Mouse (Mus musculus): ENCODE results near the gene Arhgef38. TPM values are rescaled to one million over a fixed set of nuclear protein-coding genes. Genes with fewer than 3 reads are reported as not detected.

Gene Arhgef38
- polyA plus RNA-seq (2012; rRNA removed): 0.12 and 0.21 TPM in 2 replicates

DNA sequence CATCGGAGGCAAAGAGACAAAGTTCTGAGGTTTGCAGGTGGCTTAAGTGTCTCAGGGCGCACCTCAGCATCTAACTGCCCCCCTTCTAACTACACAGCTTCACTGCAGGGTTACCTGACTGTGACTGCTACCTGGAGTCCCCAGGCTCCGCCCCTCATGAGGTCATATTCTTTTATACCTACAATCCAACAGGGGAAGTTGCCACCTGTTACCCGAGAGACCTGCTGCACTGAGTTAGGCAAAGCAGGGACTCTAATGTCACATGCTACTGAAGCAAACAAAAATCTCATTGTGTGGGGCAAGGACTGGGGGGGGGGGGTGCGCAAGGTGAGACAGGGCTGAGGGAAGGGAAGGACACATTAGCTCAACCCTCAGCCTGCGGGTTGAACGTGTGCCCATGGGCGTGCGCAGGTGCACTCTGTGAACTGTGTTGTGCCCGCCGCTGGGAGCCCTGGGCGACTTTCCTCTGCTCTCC, at the start of gene Arhgef38:
Gene Arhgef38, minus strand, starts transcription at position 129 of the 475 bp plus-strand sequence.

DNA sequence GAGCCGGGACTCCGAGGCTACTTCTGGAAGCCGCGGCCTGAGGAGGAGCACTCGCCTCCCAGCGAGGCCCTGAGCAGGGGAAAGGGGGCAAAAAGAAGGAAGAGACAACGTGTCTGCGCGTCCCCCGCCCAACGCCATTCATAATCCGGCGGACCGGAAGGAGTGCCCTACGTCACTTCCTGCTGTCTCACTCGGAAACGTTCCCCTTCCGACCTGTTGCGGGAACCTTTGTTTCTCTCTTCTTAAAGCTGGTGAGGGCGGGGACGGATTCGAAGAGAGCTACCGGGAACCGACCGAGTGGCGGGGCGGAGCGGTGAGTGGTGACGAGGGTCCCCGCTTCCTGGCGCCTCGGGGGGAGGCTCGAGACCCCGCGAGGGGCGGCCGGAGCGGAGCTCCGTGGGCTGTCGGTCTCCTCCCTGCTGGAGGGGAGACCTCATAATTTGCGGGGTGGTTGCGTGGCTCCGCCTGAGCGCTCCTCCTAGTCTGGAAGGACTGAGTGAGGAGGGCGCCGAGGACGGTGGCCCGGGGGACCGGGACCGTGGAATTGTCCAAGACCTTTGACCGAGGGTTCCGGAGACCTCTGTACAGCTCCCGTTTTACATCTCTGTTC, 143.0 kb downstream of the Arhgef38 start, which contains the start of the genes Ints12 and Gstcd:
Gene Ints12, plus strand, starts transcription at position 177 of the 610 bp plus-strand sequence.
Gene Gstcd, minus strand, starts transcription at position 370 of the 610 bp plus-strand sequence.

Other genes starting within 250 kb of the Arhgef38 start
- 4.8 and 9.0 TPM in 2 replicates for gene Ints12, start 143.1 kb downstream of the Arhgef38 start, polyA plus RNA-seq (2012; rRNA removed)
- 5.4 and 7.1 TPM in 2 replicates for gene Gstcd, start 142.9 kb downstream of the Arhgef38 start, polyA plus RNA-seq (2012; rRNA removed)
- 42.2 and 105 TPM in 2 replicates for gene Ppa2, start 75.2 kb upstream of the Arhgef38 start, polyA plus RNA-seq (2012; rRNA removed)

Data from ovary, adult 2 months (tissue).